Mouse (Mus musculus): Measurements from ENCODE around the gene Aunip.

Gene Aunip

GRCm38 (mm10) chr4:134551494-134552316 lies 40.9 kb downstream of the Aunip start, which contains the start of gene Selenon:
Gene Selenon (minus strand): TSS chr4:134552166.
- no peak for DNase-seq (ENCODE audit: low read depth, low spot score)

DNA sequence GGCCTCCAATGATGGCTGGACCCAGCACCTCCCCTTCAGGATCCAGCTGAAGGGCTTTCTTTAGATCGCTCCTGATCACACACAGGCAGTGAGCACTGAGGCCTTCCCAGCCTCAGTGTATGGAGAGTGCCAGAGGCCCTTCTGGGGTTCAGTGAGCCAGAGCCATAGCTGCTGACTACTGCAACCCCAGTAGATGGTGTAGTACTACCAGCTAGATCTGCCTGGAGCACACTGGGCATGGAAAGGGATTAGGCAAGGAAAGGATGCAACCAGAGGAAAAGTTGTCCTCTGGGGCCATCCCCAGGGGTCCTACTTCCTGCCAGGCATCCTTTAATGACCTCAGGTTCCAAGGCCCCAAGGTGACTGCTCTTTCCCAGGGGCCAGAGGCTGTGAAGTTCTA lies 42.8 kb downstream of the Aunip start:
- DNase-seq (ENCODE audit: low read depth, low spot score) = no peak

DNA sequence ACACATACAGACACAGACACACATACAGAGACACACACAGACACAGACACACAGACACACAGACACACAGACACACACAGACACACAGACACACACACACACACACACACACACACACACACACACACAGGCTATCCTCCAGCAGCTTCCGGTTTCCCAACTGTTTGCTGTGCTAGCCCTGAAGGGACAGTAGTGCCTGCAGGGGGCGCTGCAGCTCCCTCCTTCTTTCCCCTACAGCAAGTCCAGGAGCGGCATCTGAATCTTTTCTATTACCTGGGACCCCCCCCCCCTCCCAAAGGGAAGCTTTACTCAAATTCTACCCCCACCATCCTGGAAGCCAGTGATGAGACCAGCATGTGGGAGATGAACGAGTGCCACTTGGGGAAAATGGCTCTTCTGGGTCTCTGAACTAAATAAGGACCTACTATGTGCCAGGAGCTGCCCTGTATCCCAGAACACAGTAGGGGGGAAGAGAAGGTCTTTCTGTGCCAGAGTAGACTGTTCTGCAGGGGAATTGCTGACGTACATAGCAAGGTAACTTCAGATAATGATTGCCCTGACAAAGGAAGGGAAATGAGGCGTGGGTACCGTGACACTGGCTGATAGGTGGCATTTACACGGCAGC lies 45.3 kb downstream of the Aunip start:
- DNase-seq (ENCODE audit: low read depth, low spot score) = no peak

DNA sequence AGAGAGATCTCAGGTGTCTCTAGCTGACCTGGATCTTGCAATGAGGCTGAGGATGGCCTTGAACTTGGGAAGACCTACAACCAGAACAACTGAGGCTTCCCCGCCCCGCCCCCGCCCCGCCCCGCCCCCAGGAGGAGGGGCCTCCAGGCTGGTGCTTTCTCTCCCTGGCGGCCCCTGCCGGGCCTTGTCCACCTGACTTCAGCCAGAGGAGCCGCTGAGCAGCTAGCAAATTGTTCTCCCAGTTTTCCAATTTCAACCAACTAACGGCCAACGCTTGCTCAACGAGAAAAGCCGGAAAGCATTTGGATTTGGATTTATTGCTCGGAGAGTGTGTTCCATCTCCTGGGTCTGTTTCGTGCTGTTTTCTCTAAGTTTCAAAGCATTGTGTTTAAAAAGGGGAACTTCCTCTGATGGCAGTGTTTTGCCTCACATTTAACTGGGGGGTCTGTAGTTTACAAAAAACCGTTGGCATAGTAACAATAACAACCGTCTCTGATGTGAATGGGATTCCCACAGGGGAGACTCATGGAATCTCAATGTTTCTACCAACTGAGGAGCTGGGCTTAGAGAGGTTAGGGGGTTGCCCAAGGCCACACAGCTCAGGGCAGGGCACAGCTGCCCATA lies 46.9 kb downstream of the Aunip start:
- DNase-seq (ENCODE audit: low read depth, low spot score) = no peak

DNA sequence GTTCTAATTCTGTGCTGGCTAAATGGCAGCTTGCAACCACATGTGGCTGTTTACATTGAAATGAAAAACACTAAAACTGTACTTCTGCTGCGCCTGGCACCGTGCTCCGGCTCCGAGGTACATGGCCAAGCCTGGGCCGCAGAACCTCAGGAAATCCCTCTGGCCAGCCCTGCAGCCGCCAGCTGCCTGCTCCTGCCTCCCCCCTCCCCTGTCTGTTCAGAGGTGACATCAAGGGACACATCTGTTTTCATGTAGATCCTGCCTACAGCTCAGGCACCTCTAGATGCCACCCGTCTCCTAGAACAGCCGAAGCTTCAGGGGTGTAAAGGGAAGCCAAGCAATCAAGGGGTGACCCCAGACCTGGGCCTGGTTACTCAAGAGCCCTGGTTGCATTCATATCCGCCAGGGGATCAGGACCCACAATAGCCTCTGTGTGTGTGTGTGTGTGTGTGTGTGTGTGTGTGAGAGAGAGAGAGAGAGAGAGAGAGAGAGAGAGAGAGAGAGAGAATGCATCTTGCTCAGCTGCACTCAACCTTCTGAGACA lies 47.8 kb downstream of the Aunip start:
- no peak for DNase-seq (ENCODE audit: low read depth, low spot score)

DNA sequence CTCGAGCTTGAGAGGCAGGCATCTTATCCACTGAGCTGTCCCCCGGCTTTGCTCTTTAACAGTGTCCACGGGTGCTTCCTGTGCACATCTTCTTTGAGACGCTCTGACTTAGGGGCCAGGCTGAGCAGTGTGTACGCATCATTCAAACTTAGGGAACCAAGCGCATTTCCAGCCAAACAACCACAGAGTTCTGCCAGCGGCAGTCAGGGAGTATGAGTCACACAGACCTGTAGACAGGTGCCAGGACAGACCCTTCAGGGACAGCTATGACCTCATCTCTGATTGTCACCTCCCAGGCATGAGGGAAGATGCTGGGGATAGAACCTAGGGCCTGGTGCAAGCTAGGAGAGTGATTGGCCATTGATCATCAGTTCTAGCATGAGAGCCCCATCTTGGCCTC lies 48.4 kb downstream of the Aunip start:
- no peak for DNase-seq (ENCODE audit: low read depth, low spot score)

GRCm38 (mm10) chr4:134560699-134561098 lies 49.9 kb downstream of the Aunip start:
- no peak for DNase-seq (ENCODE audit: low read depth, low spot score)

DNA sequence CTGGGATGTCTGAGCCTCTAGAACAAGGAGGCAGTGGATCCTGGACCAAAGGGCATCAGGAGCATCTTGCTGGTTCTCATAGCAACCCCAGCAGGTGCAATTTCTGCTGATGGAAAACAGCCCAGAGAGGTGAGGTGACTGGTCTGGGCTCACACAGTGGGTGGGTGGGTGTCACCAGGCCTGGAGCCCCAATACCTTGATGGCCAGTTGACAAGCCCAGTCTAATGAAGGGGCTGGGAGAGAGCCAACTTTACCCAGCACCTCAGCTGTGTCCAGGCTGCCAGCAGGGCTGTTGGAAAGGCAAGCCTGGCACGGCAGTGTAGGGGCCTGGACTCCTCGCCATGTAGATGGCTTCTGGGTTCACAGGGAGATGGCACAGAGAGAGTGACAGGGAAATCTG lies 51.2 kb downstream of the Aunip start:
- DNase-seq (ENCODE audit: low read depth, low spot score) = no peak

DNA sequence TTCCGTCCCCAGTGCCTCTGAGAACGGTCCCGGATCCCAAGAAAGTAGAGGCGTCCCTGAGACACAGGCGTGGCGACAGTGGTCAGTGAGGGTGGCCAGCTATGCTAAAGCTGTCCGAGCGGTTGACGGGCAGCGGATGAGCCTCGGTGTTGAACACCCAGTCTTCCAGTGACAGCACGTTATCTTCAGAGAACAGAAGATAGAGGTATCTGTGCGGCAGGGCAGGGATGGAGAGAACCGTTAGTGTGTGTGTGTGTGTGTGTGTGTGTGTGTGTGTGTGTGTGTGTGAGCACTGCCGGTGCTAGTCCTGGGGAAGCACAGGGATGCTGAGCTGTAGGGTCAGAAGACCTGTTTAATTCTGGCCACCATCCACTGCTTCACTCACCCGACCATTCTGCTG lies 52.8 kb downstream of the Aunip start:
- DNase-seq (ENCODE audit: low read depth, low spot score) = no peak

DNA sequence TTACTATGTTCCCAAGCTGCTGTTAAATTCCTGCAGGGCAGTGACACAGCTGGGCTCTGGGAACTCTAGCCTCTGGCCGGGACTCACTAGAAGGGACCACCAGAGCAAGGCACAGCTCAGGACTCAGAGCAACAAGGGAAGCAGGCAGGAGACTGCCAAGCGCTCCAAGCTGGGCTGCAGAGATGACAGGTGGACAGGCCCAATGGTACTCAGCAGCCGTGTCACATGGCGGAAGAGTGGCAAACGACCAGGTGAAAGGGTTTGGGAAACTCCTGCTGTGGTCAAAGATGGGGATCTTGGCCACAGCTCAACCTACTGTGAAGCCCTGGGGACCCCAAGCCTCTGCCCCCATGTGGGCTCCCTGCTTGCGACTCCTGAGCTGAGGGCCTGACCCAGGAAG lies 53.3 kb downstream of the Aunip start:
- no peak for DNase-seq (ENCODE audit: low read depth, low spot score)

DNA sequence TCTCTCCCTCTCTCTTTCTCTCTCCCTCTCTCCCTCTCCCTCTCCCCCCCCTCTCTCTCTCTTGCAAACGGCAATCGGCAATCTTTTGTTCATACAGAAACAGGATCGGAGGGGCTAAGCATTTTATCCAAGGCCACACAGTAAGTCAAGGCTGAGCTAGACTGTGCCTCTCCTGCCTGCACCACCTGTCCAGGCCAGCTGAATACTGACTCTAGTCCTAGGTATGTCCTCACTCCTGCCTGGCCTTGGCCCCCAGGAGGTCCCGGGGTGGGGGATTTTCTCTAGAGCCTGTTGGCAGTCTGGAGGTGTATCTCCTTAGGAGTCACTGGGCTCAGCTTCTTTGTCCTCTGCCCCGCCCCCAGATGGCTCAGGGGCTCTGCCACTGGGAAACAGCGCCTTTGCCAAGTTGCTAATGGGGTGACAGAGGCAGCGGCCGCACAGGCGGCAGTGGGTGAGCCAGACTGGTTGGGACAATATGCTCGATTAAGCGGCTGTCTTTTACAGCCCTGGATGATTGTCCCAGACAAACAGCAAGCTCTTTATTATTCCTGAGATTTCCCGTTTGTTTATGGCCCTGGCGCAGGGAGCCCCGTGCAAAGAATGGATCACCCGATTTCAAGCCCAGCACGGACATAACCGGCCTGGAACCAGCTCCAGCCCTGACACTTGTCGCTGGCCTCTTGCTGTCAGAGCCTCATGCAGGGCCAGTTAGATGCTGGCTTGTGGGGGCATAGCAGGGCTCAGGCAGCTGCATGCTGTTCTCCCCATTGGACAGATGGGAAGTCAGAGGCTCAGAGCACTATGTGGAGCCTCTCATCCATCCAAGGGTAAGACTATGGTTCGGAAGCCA lies 56.8 kb downstream of the Aunip start:
- no peak for DNase-seq (ENCODE audit: low read depth, low spot score)

DNA sequence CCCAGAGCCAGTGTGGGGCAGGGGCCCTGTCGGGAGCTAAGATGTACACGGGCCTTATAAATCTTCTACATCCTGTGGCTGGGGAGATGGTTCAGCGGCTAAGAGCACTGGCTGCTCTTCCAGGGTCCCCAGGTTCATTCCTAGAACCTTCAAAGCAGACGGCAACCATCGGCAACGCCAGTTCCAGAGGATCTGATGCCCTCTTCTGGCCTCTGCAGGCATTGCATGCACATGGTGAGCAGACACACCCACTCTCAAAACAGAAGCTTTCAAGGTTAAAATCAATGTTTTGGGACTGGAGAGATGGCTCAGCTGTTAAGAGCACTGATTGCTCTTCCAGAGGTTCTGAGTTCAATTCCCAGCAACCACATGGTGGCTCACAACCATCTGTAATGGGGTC lies 58.4 kb downstream of the Aunip start:
- DNase-seq (ENCODE audit: low read depth, low spot score) = no peak

GRCm38 (mm10) chr4:134569831-134570230 lies 59.0 kb downstream of the Aunip start:
- DNase-seq (ENCODE audit: low read depth, low spot score) = no peak

- no peak for DNase-seq (ENCODE audit: low read depth, low spot score)
Measured at GRCm38 (mm10) chr4:134570704-134571451, 60.1 kb downstream of the Aunip start.

DNA sequence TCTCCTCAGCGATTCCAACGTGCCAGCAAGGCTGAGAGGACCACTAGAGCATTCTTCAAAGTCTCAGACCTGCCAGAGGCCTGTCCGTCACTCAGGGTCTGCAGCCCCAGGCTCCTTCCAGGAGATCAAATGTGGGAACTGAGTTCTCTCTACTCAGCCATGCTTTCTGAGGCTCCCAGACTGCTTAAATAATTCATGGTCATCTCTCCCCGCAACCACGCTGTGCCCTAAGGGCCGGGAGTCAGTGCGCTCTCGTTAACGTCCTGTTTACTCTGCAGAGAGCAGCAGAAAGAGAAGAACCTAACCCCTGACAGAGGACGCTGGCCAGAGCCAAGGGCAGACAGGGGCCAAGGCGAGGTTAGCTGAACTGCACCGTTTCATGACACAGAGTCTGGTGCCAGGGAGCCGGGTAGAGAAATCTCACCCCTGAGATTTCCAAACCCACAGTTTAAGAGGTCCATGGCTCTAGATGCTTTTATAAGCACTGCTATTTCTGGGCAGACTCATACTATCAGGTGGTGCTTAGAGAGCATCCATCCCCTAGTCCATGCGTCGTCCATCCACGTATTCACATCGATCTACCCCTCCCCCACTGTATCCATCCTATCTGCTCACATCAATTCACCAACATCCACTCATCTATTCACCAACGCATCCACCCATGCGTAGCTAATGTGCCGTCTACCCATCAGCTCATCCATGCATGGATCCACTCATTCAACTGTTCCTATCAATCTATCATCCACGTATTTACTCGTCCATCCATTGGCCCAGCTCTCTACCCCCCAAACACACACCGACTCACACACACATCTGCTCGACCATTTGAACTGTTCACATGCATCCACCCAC lies 61.9 kb downstream of the Aunip start:
- no peak for DNase-seq (ENCODE audit: low read depth, low spot score)

Measured in WW6 (cell line).